In the genomic region with DNA sequence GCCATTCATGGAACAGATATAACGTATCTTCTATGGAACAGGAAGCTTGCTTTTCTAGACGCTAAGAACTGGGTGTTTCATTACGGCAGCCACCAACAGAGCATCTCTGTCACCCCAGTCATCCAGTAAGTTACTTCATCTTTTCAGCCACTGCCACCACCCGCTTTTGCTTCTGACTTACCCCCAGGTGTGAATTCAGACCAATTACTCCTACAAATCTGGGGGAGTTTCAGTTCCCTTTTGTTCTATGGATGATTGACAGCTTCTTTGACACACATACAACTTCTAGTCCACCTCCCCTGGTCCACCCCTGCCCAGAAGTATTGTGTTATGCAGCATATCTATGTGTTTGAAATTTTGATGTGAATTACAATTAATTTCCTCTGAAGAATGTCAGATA, we compare ENCODE assay signal across 20 mouse cellular contexts.
A peak's percentile ranks its signal among the peaks of the same experiment; 100 is the strongest.
DNase-seq lines count a peak whose midpoint lies in the region; ATAC-seq lines count a peak whose summit lies in the region.
"Had no signal": no experiment of that assay in that cellular context is flagged by ENCODE, and none has a peak within 500 bp of the region (broad histone marks: within the 10 kb centered on the region; RNA-seq: fewer than 3 reads in every experiment).

No protein-coding gene starts in this region.

- DNase-seq in A20 (ENCODE audit: low read depth, low spot score): peak; percentile 71
- peak; percentile 13 to 23 for DNase-seq in B cell, adult 2 months
- DNase-seq in splenic B cell, adult 2 months (ENCODE audit: low read depth, low spot score): peak; percentile 62
- DNase-seq in spleen, postnatal 10 days (ENCODE audit: low spot score in 2 of 2): no peak
- DNase-seq: adrenal gland, adult 8-10 months; adrenal gland, postnatal 14 days; adrenal gland, postnatal 36 days; cerebellum, adult 11-12 months; cerebellum, adult 2 months; cerebellum, adult 9-10 months; cerebellum, postnatal 10 days; cerebellum, postnatal 25 days had no signal

- H3K36me3 ChIP-seq in splenic B cell, adult 2 months (ENCODE audit: control insufficient read depth, insufficient read depth, low read length, poor library complexity, severe bottlenecking): no peaks in the 10 kb centered on the region
- H3K36me3 ChIP-seq: embryonic facial prominence, embryonic 10.5 days; embryonic facial prominence, embryonic 12.5 days; G1E had no signal

- ATAC-seq in monocyte, adult 5-6 weeks (replicated peaks; ENCODE audit: insufficient number of reproducible peaks, low FRiP score, low TSS enrichment, poor library complexity, severe bottlenecking): no peak
- ATAC-seq: activated CD4-positive, CD25-positive, alpha-beta regulatory T cell, adult 4 months; forebrain, embryonic 13.5 days; forebrain, embryonic 16.5 days; Patski had no signal

- no peaks in the 10 kb centered on the region for H3K27me3 ChIP-seq in splenic B cell, adult 2 months (ENCODE audit: control insufficient read depth, insufficient read depth, low read length, poor library complexity, severe bottlenecking)
- H3K27me3 ChIP-seq: embryonic facial prominence, embryonic 12.5 days; forebrain, embryonic 13.5 days had no signal

Comparison
In these comparisons a context has a peak if more than half of its experiments do, and no peak if none do; other contexts are left out.
1. DNase-seq: peak in A20 (single experiment), B cell, adult 2 months (2 of 2) and splenic B cell, adult 2 months (single experiment); none in spleen, postnatal 10 days (0 of 2).